Mouse (Mus musculus) stomach, postnatal 0 days (tissue): ENCODE data around the gene Gm20877.
"Not testable (repeated sequence)": the region's sequence is repeated elsewhere in the genome, so short reads cannot be mapped to it uniquely, and the experiment has no call there.

Source experiments
- CTCF ChIP-seq: IDR thresholded peaks from 2 replicates; pipeline ENCODE4 v1.5.1; 2016; ENCODE audit warnings: antibody characterized with exemption, low read depth, mild to moderate bottlenecking, moderate library complexity
- EP300 ChIP-seq: optimal IDR thresholded peaks from 2 replicates; pipeline ENCODE3; 2016; ENCODE audit warnings: antibody characterized with exemption

GRCm38 (mm10) chrY:17093573-17093972 lies at the start of gene Gm20877:
- not testable (repeated sequence) for TF ChIP-seq CTCF, EP300
